Comparison of ENCODE assay signal across 19 mouse cellular contexts in genomic region chr13:101744053-101744452, GRCm38 (mm10). TPM values are rescaled to one million over a fixed set of nuclear protein-coding genes. Genes with fewer than 3 reads are reported as not detected.
DNase-seq lines count a peak whose midpoint lies in the region; ATAC-seq and TF ChIP-seq lines count a peak whose summit lies in the region.
"Had no signal": no experiment of that assay in that cellular context is flagged by ENCODE, and none has a peak within 500 bp of the region (broad histone marks: within the 10 kb centered on the region; RNA-seq: fewer than 3 reads in every experiment).

No protein-coding gene starts in this region.

- 72% methylated on average over 2 of the region's 2 CpGs for WGBS in intestine, embryonic 14.5 days
- WGBS in intestine, postnatal 0 days = 49% methylated on average over 2 of the region's 2 CpGs
- WGBS in lung, postnatal 0 days = 52% methylated on average over 2 of the region's 2 CpGs
- WGBS in stomach, embryonic 16.5 days = 59% methylated on average over 2 of the region's 2 CpGs
- 86% methylated on average over 2 of the region's 2 CpGs for WGBS in hindbrain, embryonic 12.5 days

- no peaks in the 10 kb centered on the region for H3K27me3 ChIP-seq in intestine, embryonic 14.5 days (replicated peaks; ENCODE audit: control insufficient read depth, insufficient read depth, low read length)
- H3K27me3 ChIP-seq in intestine, postnatal 0 days (replicated peaks; ENCODE audit: control insufficient read depth, insufficient read depth, low read length) = no peaks in the 10 kb centered on the region
- no peaks in the 10 kb centered on the region for H3K27me3 ChIP-seq in lung, postnatal 0 days (replicated peaks; ENCODE audit: insufficient read depth, low read length)
- no peaks in the 10 kb centered on the region for H3K27me3 ChIP-seq in stomach, embryonic 16.5 days (ENCODE audit: control insufficient read depth, insufficient read depth, low read length)
- H3K27me3 ChIP-seq in hindbrain, embryonic 12.5 days = no peaks in the 10 kb centered on the region
- H3K27me3 ChIP-seq: embryonic facial prominence, embryonic 12.5 days; forebrain, embryonic 15.5 days had no signal

- peak overlapping the region; percentile 62; the same call in 1 of the 2 replicates for H3K27ac ChIP-seq in intestine, embryonic 14.5 days (ENCODE audit: low read depth)
- no peak overlapping the region for H3K27ac ChIP-seq in intestine, postnatal 0 days (ENCODE audit: low read depth, low read length)
- H3K27ac ChIP-seq in lung, postnatal 0 days (ENCODE audit: low read length) = 0 out of 2 replicates have a peak overlapping the region, but pooled peaks have one; percentile 39
- peak overlapping the region; percentile 87 for H3K27ac ChIP-seq in stomach, embryonic 16.5 days (ENCODE audit: low read length)
- no peak overlapping the region for H3K27ac ChIP-seq in hindbrain, embryonic 12.5 days
- H3K27ac ChIP-seq: embryonic facial prominence, embryonic 12.5 days; forebrain, embryonic 15.5 days; heart, embryonic 10.5 days; hindbrain, embryonic 14.5 days had no signal

- TF ChIP-seq CTCF in intestine, postnatal 0 days (IDR thresholded peaks at IDR 0.05; ENCODE audit: low read depth) = no peak
- no peak for TF ChIP-seq CTCF in lung, postnatal 0 days (IDR thresholded peaks at IDR 0.05)

- no peak for ATAC-seq in intestine, embryonic 14.5 days (replicated peaks; ENCODE audit: low FRiP score, low TSS enrichment, low read depth)
- ATAC-seq in intestine, postnatal 0 days = no peak
- no peak for ATAC-seq in lung, postnatal 0 days
- no peak for ATAC-seq in stomach, embryonic 16.5 days (ENCODE audit: insufficient read depth, low FRiP score)
- no peak for ATAC-seq in hindbrain, embryonic 12.5 days (ENCODE audit: low FRiP score)
- ATAC-seq: forebrain, embryonic 15.5 days had no signal

- H3K36me3 ChIP-seq in intestine, embryonic 14.5 days (ENCODE audit: control insufficient read depth, insufficient read depth, low read length) = no peaks in the 10 kb centered on the region
- H3K36me3 ChIP-seq in intestine, postnatal 0 days (ENCODE audit: control insufficient read depth, insufficient read depth) = peaks cover 2% of the 10 kb centered on the region; the same call in 1 of the 2 replicates
- no peaks in the 10 kb centered on the region for H3K36me3 ChIP-seq in lung, postnatal 0 days (ENCODE audit: insufficient read depth, low read length)
- no peaks in the 10 kb centered on the region for H3K36me3 ChIP-seq in stomach, embryonic 16.5 days (ENCODE audit: control insufficient read depth, insufficient read depth, low read length)
- H3K36me3 ChIP-seq in hindbrain, embryonic 12.5 days = no peaks in the 10 kb centered on the region
- H3K36me3 ChIP-seq: embryonic facial prominence, embryonic 12.5 days; forebrain, embryonic 15.5 days; heart, embryonic 10.5 days had no signal

- DNase-seq in intestine, embryonic 14.5 days (ENCODE audit: low spot score) = no peak
- no peak for DNase-seq in lung, postnatal 0 days (ENCODE audit: low spot score)
- no peak for DNase-seq in lung, postnatal 4 days
- no peak for DNase-seq in adrenal gland, postnatal 36 days
- DNase-seq: adrenal gland, postnatal 10 days; cerebellum, adult 11-12 months; cerebellum, adult 9-10 months; cerebellum, postnatal 25 days; gastrocnemius, postnatal 36 days; heart, adult 18-20 months; heart, postnatal 10 days had no signal

- no peak for TF ChIP-seq EP300 in lung, postnatal 0 days (IDR thresholded peaks at IDR 0.05)

- H3K9me3 ChIP-seq in intestine, embryonic 14.5 days (ENCODE audit: control insufficient read depth, low read length) = no peaks in the 10 kb centered on the region
- H3K9me3 ChIP-seq in intestine, postnatal 0 days (ENCODE audit: control insufficient read depth) = no peaks in the 10 kb centered on the region
- no peaks in the 10 kb centered on the region for H3K9me3 ChIP-seq in lung, postnatal 0 days (ENCODE audit: low read length)
- H3K9me3 ChIP-seq in stomach, embryonic 16.5 days (replicated peaks; ENCODE audit: control insufficient read depth, low read length) = no peaks in the 10 kb centered on the region
- H3K9me3 ChIP-seq in hindbrain, embryonic 12.5 days (replicated peaks) = no peaks in the 10 kb centered on the region
- H3K9me3 ChIP-seq: embryonic facial prominence, embryonic 12.5 days; forebrain, embryonic 15.5 days; G1E; heart, embryonic 10.5 days had no signal

- peaks cover 60% of the 10 kb centered on the region for H3K4me1 ChIP-seq in intestine, embryonic 14.5 days (replicated peaks; ENCODE audit: control insufficient read depth, insufficient read depth, low read length)
- H3K4me1 ChIP-seq in intestine, postnatal 0 days (replicated peaks; ENCODE audit: control insufficient read depth, insufficient read depth, low read length) = peaks cover 18% of the 10 kb centered on the region
- peaks cover 26% of the 10 kb centered on the region for H3K4me1 ChIP-seq in lung, postnatal 0 days (ENCODE audit: insufficient read depth, low read depth, low read length)
- peaks cover 70% of the 10 kb centered on the region for H3K4me1 ChIP-seq in stomach, embryonic 16.5 days (ENCODE audit: control insufficient read depth, insufficient read depth, low read length)
- no peaks in the 10 kb centered on the region for H3K4me1 ChIP-seq in hindbrain, embryonic 12.5 days
- H3K4me1 ChIP-seq: forebrain, embryonic 15.5 days had no signal

- H3K4me3 ChIP-seq in intestine, embryonic 14.5 days (ENCODE audit: low read depth, low read length) = no peak overlapping the region
- no peak overlapping the region for H3K4me3 ChIP-seq in intestine, postnatal 0 days (ENCODE audit: low read depth, low read length)
- no peak overlapping the region for H3K4me3 ChIP-seq in lung, postnatal 0 days (ENCODE audit: low read depth, low read length)
- no peak overlapping the region for H3K4me3 ChIP-seq in stomach, embryonic 16.5 days (replicated peaks; ENCODE audit: low read length)
- H3K4me3 ChIP-seq in hindbrain, embryonic 12.5 days = no peak overlapping the region
- H3K4me3 ChIP-seq: embryonic facial prominence, embryonic 12.5 days; forebrain, embryonic 15.5 days; heart, embryonic 10.5 days had no signal

- no peak overlapping the region for H3K4me2 ChIP-seq in intestine, embryonic 14.5 days (ENCODE audit: low read length)
- H3K4me2 ChIP-seq in intestine, postnatal 0 days (replicated peaks; ENCODE audit: low read depth) = no peak overlapping the region
- no peak overlapping the region for H3K4me2 ChIP-seq in lung, postnatal 0 days (replicated peaks; ENCODE audit: low read depth, low read length)
- H3K4me2 ChIP-seq in stomach, embryonic 16.5 days (ENCODE audit: low read depth, low read length) = no peak overlapping the region
- no peak overlapping the region for H3K4me2 ChIP-seq in hindbrain, embryonic 12.5 days (replicated peaks)
- H3K4me2 ChIP-seq: embryonic facial prominence, embryonic 12.5 days; forebrain, embryonic 15.5 days; hindbrain, embryonic 14.5 days had no signal

- H3K9ac ChIP-seq in intestine, embryonic 14.5 days (ENCODE audit: low read length) = no peak overlapping the region
- no peak overlapping the region for H3K9ac ChIP-seq in intestine, postnatal 0 days (ENCODE audit: low read depth, low read length)
- H3K9ac ChIP-seq in lung, postnatal 0 days (replicated peaks; ENCODE audit: low read depth) = no peak overlapping the region
- no peak overlapping the region for H3K9ac ChIP-seq in stomach, embryonic 16.5 days (ENCODE audit: low read length)
- no peak overlapping the region for H3K9ac ChIP-seq in hindbrain, embryonic 12.5 days
- H3K9ac ChIP-seq: embryonic facial prominence, embryonic 12.5 days; forebrain, embryonic 15.5 days; hindbrain, embryonic 14.5 days had no signal

RNA-seq across cellular contexts. Expression of gene Pik3r1, which starts 24.0 kb away (rescaled TPM):
- 52.6 and 57.4 TPM in 2 replicates for polyA plus RNA-seq in intestine, embryonic 14.5 days (2014; fragmentation: Nextera tagmentation; extraction: Ambion mirVana)
- 14.7 and 17.5 TPM in 2 replicates for polyA plus RNA-seq in intestine, postnatal 0 days (2015; fragmentation: Nextera tagmentation; extraction: Ambion mirVana)
- polyA plus RNA-seq in lung, postnatal 0 days (2015; fragmentation: Nextera tagmentation; extraction: Ambion mirVana) = 26.3 and 28.1 TPM in 2 replicates
- polyA plus RNA-seq in stomach, embryonic 16.5 days (2015; fragmentation: Nextera tagmentation; extraction: Ambion mirVana) = 53.0 and 59.5 TPM in 2 replicates
- polyA plus RNA-seq in hindbrain, embryonic 12.5 days (2016; fragmentation: Nextera tagmentation; extraction: Ambion mirVana) = 31.4 and 34.9 TPM in 2 replicates
- 100 to 1,000 TPM in 1 of 2 experiments, 10 to 100 TPM in 1; 86.3 to 152 TPM for total RNA-seq in adrenal gland, postnatal 36 days (2021)

Comparison
In these comparisons a context has a peak if more than half of its experiments do, and no peak if none do; other contexts are left out.
1. H3K27ac ChIP-seq: peak in intestine, embryonic 14.5 days (single experiment), lung, postnatal 0 days (single experiment) and stomach, embryonic 16.5 days (single experiment); none in intestine, postnatal 0 days (single experiment) and hindbrain, embryonic 12.5 days (single experiment).